Mouse (Mus musculus) C2C12 (cell line): ENCODE measurements around the gene 1700025G04Rik.

Experiments used
- CTCF ChIP-seq: IDR thresholded peaks from one replicate; pipeline ENCODE4 v1.5.1; 2011; ENCODE audit not compliant: control insufficient read depth, insufficient read depth, insufficient read length
- MAX ChIP-seq: IDR thresholded peaks from one replicate; pipeline ENCODE4 v1.6.1; 2011; ENCODE audit warnings: mild to moderate bottlenecking, control low read depth
- MYOG ChIP-seq: IDR thresholded peaks from one replicate; pipeline ENCODE4 v1.6.1; 2011; ENCODE audit not compliant: control insufficient read depth, insufficient read length; ENCODE audit errors: extremely low read depth

GRCm38 (mm10) chr1:152110123-152110522 is 20.2 kb upstream of the 1700025G04Rik start:
- TF ChIP-seq CTCF (no peak), MYOG (no peak), MAX (no peak)
